Mouse (Mus musculus): ENCODE measurements around the gene Shisal1. TPM values are rescaled to one million over a fixed set of nuclear protein-coding genes. Genes with fewer than 3 reads are reported as not detected.

Shisal1 gene
- 0.12 TPM for polyA plus RNA-seq (2017; shearing (Covaris generic))

DNA sequence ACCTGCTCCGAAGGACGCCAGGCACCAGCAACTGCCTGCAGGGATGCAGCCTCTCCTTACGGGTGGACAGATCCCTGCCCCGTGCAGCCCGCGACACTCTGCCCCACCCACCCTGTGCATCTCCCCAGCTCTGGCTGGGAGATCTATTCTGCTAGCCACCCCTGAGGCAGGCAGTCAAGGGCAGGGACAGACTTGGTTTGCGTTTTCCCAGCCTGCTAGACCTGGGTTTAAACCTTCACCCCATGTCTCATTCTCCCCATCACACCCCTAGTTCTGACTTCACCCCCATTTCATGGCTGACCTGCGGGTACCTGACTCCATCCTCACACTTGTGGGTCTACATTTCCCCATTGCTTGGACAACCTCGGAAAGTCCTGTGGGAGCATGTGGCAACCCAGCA lies at the start of gene Shisal1:
TSS of gene Shisal1 (minus strand) at position 101 of the 400 bp plus-strand sequence.

Other genes starting within 250 kb of the Shisal1 start
- gene Parvb, start 215.1 kb downstream of the Shisal1 start, polyA plus RNA-seq (2017; shearing (Covaris generic)) = 0.59 TPM
- gene Parvg, start 123.1 kb downstream of the Shisal1 start, polyA plus RNA-seq (2017; shearing (Covaris generic)) = 126 TPM
- gene Rtl6, start 110.7 kb upstream of the Shisal1 start, polyA plus RNA-seq (2017; shearing (Covaris generic)) = 5.9 TPM
- gene Prr5, start 222.5 kb upstream of the Shisal1 start, polyA plus RNA-seq (2017; shearing (Covaris generic)) = 0.57 TPM

Data from CD4-positive, CD25-positive, alpha-beta regulatory T cell (primary cell).